Mouse (Mus musculus): ENCODE results near the gene 4930452B06Rik. TPM values are rescaled to one million over a fixed set of nuclear protein-coding genes. Genes with fewer than 3 reads are reported as not detected.

Gene 4930452B06Rik
- total and polyA plus RNA-seq, 3 experiments: not detected

GRCm38 (mm10) chr14:8444363-8444762 lies 221.7 kb downstream of the 4930452B06Rik start:
- in situ Hi-C loops (cut with MboI; ENCODE audit: low pct_ligation_motif_present, low pct_unique_long_range_greater_than_20kb, low sequenced_read_pairs): no loop called here
- Histone ChIP-seq H3K4me2 (ENCODE audit: insufficient read depth, low read depth, poor library complexity, severe bottlenecking) (no peak overlapping the region), H3K9me3 (replicated peaks; ENCODE audit: low read length) (no peaks in the 10 kb centered on the region), H3K9ac (ENCODE audit: insufficient read depth, low read depth) (no peak overlapping the region), H3K4me3 (replicated peaks in 1 of 3; ENCODE audit: low read depth in 2 of 3, low read length in 2 of 3, poor library complexity in 1 of 3) (no peak overlapping the region), H3K27ac (ENCODE audit: insufficient read depth, low read depth) (no peak overlapping the region), H3K36me3 (replicated peaks in 1 of 2; ENCODE audit: control insufficient read depth in 1 of 2, insufficient read depth in 1 of 2, low read length in 1 of 2) (no peaks in the 10 kb centered on the region), H3K27me3 (replicated peaks) (no peaks in the 10 kb centered on the region), H3K79me2 (replicated peaks; ENCODE audit: control insufficient read depth, extremely low read depth, insufficient read depth, poor library complexity, severe bottlenecking) (no peaks in the 10 kb centered on the region), H3K4me1 (ENCODE audit: control insufficient read depth in 1 of 2, insufficient read depth in 2 of 2) (peaks cover 2 to 5% of the 10 kb centered on the region in 2 experiments; a peak in 3 of 4 replicates)
- dilution Hi-C loops (cut with MboI; ENCODE audit: extremely low pct_ligation_motif_present, extremely low pct_unique_long_range_greater_than_20kb, low sequenced_read_pairs): no loop called here
- no peak for TF ChIP-seq ELF1 (IDR thresholded peaks at IDR 0.05; ENCODE audit: low read depth, low read length)
- no peak for TF ChIP-seq EP300 (IDR thresholded peaks at IDR 0.05; ENCODE audit: low read length)
- no peak for TF ChIP-seq ZKSCAN1 (IDR thresholded peaks at IDR 0.05; ENCODE audit: borderline replicate concordance, low read depth, low read length)
- no peak for TF ChIP-seq NELFE (IDR thresholded peaks at IDR 0.05; ENCODE audit: low read depth, low read length)
- TF ChIP-seq MAX (IDR thresholded peaks at IDR 0.05; ENCODE audit: low read length): no peak
- no peak for TF ChIP-seq HCFC1 (IDR thresholded peaks at IDR 0.05; ENCODE audit: low read depth, low read length)
- no peak for TF ChIP-seq USF1 (IDR thresholded peaks at IDR 0.05; ENCODE audit: low read depth, low read length)
- TF ChIP-seq IRF4 (IDR thresholded peaks at IDR 0.05; ENCODE audit: low read depth, low read length): no peak
- no peak for TF ChIP-seq MXI1 (IDR thresholded peaks at IDR 0.05; ENCODE audit: low read depth, low read length)
- TF ChIP-seq RAD21 (IDR thresholded peaks at IDR 0.05; ENCODE audit: low read depth, low read length): no peak
- no peak for TF ChIP-seq USF2 (conservative IDR thresholded peaks at IDR 0.05; ENCODE audit: low read depth, low read length)
- TF ChIP-seq NRF1 (IDR thresholded peaks at IDR 0.05; ENCODE audit: low read depth, low read length): no peak
- no peak for TF ChIP-seq SIN3A (IDR thresholded peaks at IDR 0.05; ENCODE audit: low read length)
- no peak for TF ChIP-seq POLR2AphosphoS2 (IDR thresholded peaks at IDR 0.05; ENCODE audit: low read depth, low read length)
- no peak for TF ChIP-seq CHD2 (IDR thresholded peaks at IDR 0.05; ENCODE audit: low read length)
- no peak for TF ChIP-seq TBP (conservative IDR thresholded peaks at IDR 0.05; ENCODE audit: low read depth, low read length)
- TF ChIP-seq TCF12 (IDR thresholded peaks at IDR 0.05; ENCODE audit: low read depth, low read length): no peak
- no peak for TF ChIP-seq MAFK (IDR thresholded peaks at IDR 0.05; ENCODE audit: insufficient replicate concordance, low read length)
- no peak for TF ChIP-seq CHD1 (IDR thresholded peaks at IDR 0.05; ENCODE audit: low read depth, low read length)
- TF ChIP-seq ZMIZ1 (IDR thresholded peaks at IDR 0.05; ENCODE audit: low read depth, low read length): no peak
- no peak for DNase-seq (ENCODE audit: extremely low read depth)

GRCm38 (mm10) chr14:8442691-8443090 lies 223.3 kb downstream of the 4930452B06Rik start:
- DNase-seq (ENCODE audit: extremely low read depth): no peak
- H3K27me3 ChIP-seq (replicated peaks): no peaks in the 10 kb centered on the region
- peaks cover 2 to 5% of the 10 kb centered on the region in 2 experiments; a peak in 3 of 4 replicates for H3K4me1 ChIP-seq (ENCODE audit: control insufficient read depth in 1 of 2, insufficient read depth in 2 of 2)
- H3K79me2 ChIP-seq (replicated peaks; ENCODE audit: control insufficient read depth, extremely low read depth, insufficient read depth, poor library complexity, severe bottlenecking): no peaks in the 10 kb centered on the region
- in situ Hi-C loops (cut with MboI; ENCODE audit: low pct_ligation_motif_present, low pct_unique_long_range_greater_than_20kb, low sequenced_read_pairs): no loop called here
- H3K9me3 ChIP-seq (replicated peaks; ENCODE audit: low read length): no peaks in the 10 kb centered on the region
- H3K4me2 ChIP-seq (ENCODE audit: insufficient read depth, low read depth, poor library complexity, severe bottlenecking): no peak overlapping the region
- TF ChIP-seq POLR2A (IDR thresholded peaks at IDR 0.05; ENCODE audit: low read depth, low read length) (no peak), JUN (IDR thresholded peaks at IDR 0.05; ENCODE audit: insufficient read depth, low read depth, low read length) (no peak), GABPA (IDR thresholded peaks at IDR 0.05; ENCODE audit: insufficient replicate concordance, low read depth, low read length) (no peak), ZKSCAN1 (IDR thresholded peaks at IDR 0.05; ENCODE audit: borderline replicate concordance, low read depth, low read length) (no peak), NRF1 (IDR thresholded peaks at IDR 0.05; ENCODE audit: low read depth, low read length) (no peak), MAX (IDR thresholded peaks at IDR 0.05; ENCODE audit: low read length) (no peak), USF2 (conservative IDR thresholded peaks at IDR 0.05; ENCODE audit: low read depth, low read length) (no peak), ZNF384 (IDR thresholded peaks at IDR 0.05; ENCODE audit: low read depth, low read length) (no peak), BHLHE40 (IDR thresholded peaks at IDR 0.05; ENCODE audit: low read depth, low read length) (no peak), MEF2A (IDR thresholded peaks at IDR 0.05; ENCODE audit: borderline replicate concordance, low read depth, low read length) (no peak), USF1 (IDR thresholded peaks at IDR 0.05; ENCODE audit: low read depth, low read length) (no peak), ETS1 (conservative IDR thresholded peaks at IDR 0.05; ENCODE audit: low read depth, low read length) (no peak), NELFE (IDR thresholded peaks at IDR 0.05; ENCODE audit: low read depth, low read length) (no peak), ZC3H11A (IDR thresholded peaks at IDR 0.05; ENCODE audit: low read depth, low read length) (no peak)
- H3K27ac ChIP-seq (ENCODE audit: insufficient read depth, low read depth): no peak overlapping the region
- no peak overlapping the region for H3K9ac ChIP-seq (ENCODE audit: insufficient read depth, low read depth)
- no peaks in the 10 kb centered on the region for H3K36me3 ChIP-seq (replicated peaks in 1 of 2; ENCODE audit: control insufficient read depth in 1 of 2, insufficient read depth in 1 of 2, low read length in 1 of 2)
- dilution Hi-C loops (cut with MboI; ENCODE audit: extremely low pct_ligation_motif_present, extremely low pct_unique_long_range_greater_than_20kb, low sequenced_read_pairs): no loop called here
- H3K4me3 ChIP-seq (replicated peaks in 1 of 3; ENCODE audit: low read depth in 2 of 3, low read length in 2 of 3, poor library complexity in 1 of 3): no peak overlapping the region
